In genomic region chr5:108021346-108021745, GRCm38 (mm10) we compare ENCODE assay signal across 20 mouse cellular contexts.
"Had no signal": no experiment of that assay in that cellular context is flagged by ENCODE, and none has a peak within 500 bp of the region (broad histone marks: within the 10 kb centered on the region; RNA-seq: fewer than 3 reads in every experiment).

No protein-coding gene starts in this region.

- H3K4me2 ChIP-seq: lung, embryonic 15.5 days; midbrain, embryonic 12.5 days; neural tube, embryonic 13.5 days; neural tube, embryonic 15.5 days; stomach, embryonic 15.5 days had no signal

- DNase-seq: liver, postnatal 0 days; lung, adult 2 months; lung, postnatal 14 days; lung, postnatal 4 days; midbrain, embryonic 14.5 days; retina, postnatal 1 day; right cerebral cortex, postnatal 14 days; thymus, adult 2 months; thymus, postnatal 25 days; thymus, postnatal 4 days had no signal

- H3K36me3 ChIP-seq: lung, embryonic 15.5 days; midbrain, embryonic 10.5 days; midbrain, embryonic 12.5 days; neural tube, embryonic 13.5 days; neural tube, embryonic 15.5 days; stomach, embryonic 15.5 days had no signal

- H3K9me3 ChIP-seq: lung, embryonic 15.5 days; midbrain, embryonic 10.5 days; midbrain, embryonic 12.5 days; neural tube, embryonic 13.5 days; neural tube, embryonic 15.5 days; stomach, embryonic 15.5 days had no signal

- H3K4me1 ChIP-seq: lung, embryonic 15.5 days; midbrain, embryonic 10.5 days; midbrain, embryonic 12.5 days; neural tube, embryonic 13.5 days; neural tube, embryonic 15.5 days; stomach, embryonic 15.5 days had no signal

- ATAC-seq: liver, postnatal 0 days; lung, postnatal 0 days; midbrain, embryonic 16.5 days had no signal

- H3K27me3 ChIP-seq: lung, embryonic 15.5 days; midbrain, embryonic 12.5 days; neural tube, embryonic 13.5 days; neural tube, embryonic 15.5 days; stomach, embryonic 15.5 days had no signal

- H3K9ac ChIP-seq: liver, postnatal 0 days; lung, embryonic 15.5 days; midbrain, embryonic 12.5 days; neural tube, embryonic 13.5 days; neural tube, embryonic 15.5 days; stomach, embryonic 15.5 days had no signal

- H3K4me3 ChIP-seq: lung, embryonic 15.5 days; midbrain, embryonic 10.5 days; midbrain, embryonic 12.5 days; myocyte; neural tube, embryonic 13.5 days; neural tube, embryonic 15.5 days; stomach, embryonic 15.5 days had no signal

- H3K27ac ChIP-seq: lung, embryonic 15.5 days; midbrain, embryonic 10.5 days; midbrain, embryonic 12.5 days; neural tube, embryonic 13.5 days; neural tube, embryonic 15.5 days; stomach, embryonic 15.5 days; stomach, postnatal 0 days had no signal
